Mouse (Mus musculus) olfactory bulb, adult 2 months (tissue): Measurements from ENCODE around the gene Iqcf1. TPM values are rescaled to one million over a fixed set of nuclear protein-coding genes. Genes with fewer than 3 reads are reported as not detected.

Experiments
- H3K27ac ChIP-seq: fragments of 200-500 bp; 2 replicates; pipeline ENCODE4 v1.5.1; 2012; ENCODE audit warnings: low read depth, low read length; ENCODE audit not compliant: insufficient read depth
- H3K4me1 ChIP-seq: fragments of 200-500 bp; 2 replicates; pipeline ENCODE4 v1.6.1; 2012; ENCODE audit warnings: low read length; ENCODE audit not compliant: control insufficient read depth, insufficient read depth
- H3K4me3 ChIP-seq: fragments of 200-500 bp; 2 replicates; pipeline ENCODE4 v1.5.1; 2012; ENCODE audit warnings: mild to moderate bottlenecking, low read depth, low read length, moderate library complexity; ENCODE audit not compliant: insufficient read depth
- CTCF ChIP-seq: fragments of 200-500 bp; IDR thresholded peaks from 2 replicates; pipeline ENCODE4 v1.5.1; 2012; ENCODE audit warnings: low read depth, mild to moderate bottlenecking, low read length, moderate library complexity; ENCODE audit not compliant: insufficient read depth
- POLR2A ChIP-seq: fragments of 200-500 bp; IDR thresholded peaks from 2 replicates; pipeline ENCODE4 v1.6.1; 2012; ENCODE audit warnings: mild to moderate bottlenecking, low read depth, low read length, moderate library complexity; ENCODE audit not compliant: insufficient read depth
- WGBS: fragments of 180-500 bp; shearing (Covaris S2); methylation state at CpG from one replicate; pipeline ENCODE4 v1.1.7; 2018; 5-methylcytosine and 5-hydroxymethylcytosine counted together
- polyA plus RNA-seq: library from polyadenylated mRNA; stranded (reverse); fragments of >200 nt; gene quantifications from 2 replicates; pipeline ENCODE4 v1.2.4, GENCODE M21; 2012; ENCODE audit warnings: low replicate concordance; ENCODE audit not compliant: missing spikeins, insufficient read depth, insufficient read length

Iqcf1 gene
- polyA plus RNA-seq, 1 experiment, result not detected

DNA sequence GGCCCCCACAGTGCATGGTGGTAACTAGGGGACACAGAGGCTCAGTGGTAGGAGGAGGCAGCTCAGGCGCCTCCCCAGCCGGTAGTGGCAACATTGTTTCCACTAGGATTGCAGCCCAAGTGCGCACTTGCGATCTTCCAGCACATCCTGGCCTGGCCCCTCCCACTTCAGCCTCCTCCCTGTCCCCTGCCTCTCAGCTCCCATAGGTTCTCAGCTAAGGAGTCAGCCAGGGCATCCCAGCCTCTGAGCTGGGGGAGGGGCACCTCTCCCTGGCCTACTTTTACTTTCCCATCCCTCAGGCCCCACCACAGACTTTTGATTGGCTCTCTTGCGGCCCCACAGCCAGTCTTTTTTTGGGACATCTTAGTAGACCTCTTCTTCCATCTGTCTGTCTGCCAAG is 27.9 kb upstream of the Iqcf1 start:
- TF ChIP-seq CTCF (no peak), POLR2A (no peak)
- WGBS, result 27% methylated on average over 5 of the region's 5 CpGs
- H3K4me1 ChIP-seq, result peaks cover 42% of the 10 kb centered on the region
- peak overlapping the region; percentile 10; the same call in 1 of the 2 replicates for H3K27ac ChIP-seq
- H3K4me3 ChIP-seq, result no peak overlapping the region

- H3K4me3 ChIP-seq, result no peak overlapping the region
- WGBS, result 75% methylated on average over 4 of the region's 4 CpGs
- no peak overlapping the region for H3K27ac ChIP-seq
- H3K4me1 ChIP-seq, result peaks cover 42% of the 10 kb centered on the region
- TF ChIP-seq POLR2A, result no peak
- TF ChIP-seq CTCF, result no peak
Measured at GRCm38 (mm10) chr9:106472321-106472720, 27.4 kb upstream of the Iqcf1 start.

DNA sequence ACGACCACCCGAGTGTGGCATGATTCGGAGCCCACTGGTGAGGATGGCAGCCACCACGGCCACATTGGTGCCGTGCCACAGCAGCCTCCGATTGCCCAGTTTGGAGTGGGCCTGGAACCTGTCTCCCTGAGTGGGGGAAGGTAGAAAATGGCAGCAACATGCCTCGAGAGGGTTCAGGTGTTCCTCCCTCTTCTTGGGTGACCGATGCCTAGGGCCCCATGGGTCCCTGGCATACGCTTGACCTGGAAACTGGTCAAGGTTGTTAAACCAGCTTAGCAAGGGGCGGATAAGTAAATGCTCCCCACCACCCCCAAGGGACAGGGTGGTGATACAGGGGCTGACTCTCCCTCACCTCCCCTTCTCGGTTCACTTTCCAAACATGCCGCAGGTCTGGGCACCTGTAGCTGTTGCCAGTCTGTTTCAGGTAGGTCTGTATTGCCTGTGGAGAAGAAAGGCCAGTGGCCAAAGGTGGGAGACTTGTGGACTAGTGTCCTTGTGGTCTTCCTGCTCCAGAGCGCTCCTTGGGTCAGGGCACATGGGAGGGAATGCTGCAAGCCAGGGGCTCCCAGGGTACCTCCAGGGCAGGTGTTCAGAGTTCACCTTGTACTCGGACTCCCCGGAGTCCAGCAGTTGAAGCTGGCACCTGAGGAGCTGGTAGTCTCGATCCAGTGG is 26.6 kb upstream of the Iqcf1 start:
- WGBS, result 93% methylated on average over 16 of the region's 16 CpGs
- no peak for TF ChIP-seq CTCF
- TF ChIP-seq POLR2A, result no peak

DNA sequence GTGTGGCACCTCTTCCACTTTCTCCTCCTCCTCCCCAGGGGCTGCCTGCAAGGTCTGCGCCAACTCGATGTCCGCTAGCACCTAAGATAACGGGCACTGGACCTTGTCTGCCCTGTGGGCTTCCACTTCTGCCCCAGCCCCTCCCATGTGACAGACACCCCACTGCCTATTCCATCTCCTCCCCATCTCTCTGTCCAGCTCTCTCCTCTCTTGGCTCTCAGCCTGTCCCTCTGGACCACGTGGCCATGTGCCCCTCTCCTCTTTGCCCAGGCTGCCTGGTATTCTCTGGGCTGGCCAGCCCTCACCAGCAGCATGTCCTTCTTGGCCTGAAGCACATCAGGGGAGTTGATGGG is 26.0 kb upstream of the Iqcf1 start:
- no peak overlapping the region for H3K27ac ChIP-seq
- TF ChIP-seq POLR2A (no peak), CTCF (no peak)
- H3K4me3 ChIP-seq, result no peak overlapping the region
- WGBS, result 77% methylated on average over 5 of the region's 5 CpGs
- peaks cover 46% of the 10 kb centered on the region for H3K4me1 ChIP-seq

More for the DNA sequence above, 26.6 kb upstream of the Iqcf1 start:
- Histone ChIP-seq H3K4me1 (peaks cover 45% of the 10 kb centered on the region), H3K4me3 (no peak overlapping the region), H3K27ac (no peak overlapping the region)

DNA sequence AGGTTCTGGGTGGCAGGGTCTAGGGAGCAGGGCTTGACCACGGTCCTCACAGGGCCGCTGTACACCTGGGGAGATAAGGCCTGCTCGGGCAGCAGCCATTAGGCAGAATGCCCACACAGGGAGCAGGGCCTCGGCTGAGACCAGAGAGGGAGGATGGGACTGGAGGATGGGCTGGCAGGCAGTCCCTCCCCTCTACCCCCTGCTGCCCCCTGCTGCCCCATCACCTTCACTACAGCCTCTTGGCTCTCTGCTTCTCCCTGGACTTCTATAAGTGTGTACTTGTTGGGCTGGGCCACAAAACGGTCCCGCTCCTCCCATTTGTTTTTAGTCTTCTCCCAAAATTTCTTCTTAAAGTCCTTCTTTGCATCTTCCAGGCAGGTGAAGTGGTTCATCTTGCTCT is 25.3 kb upstream of the Iqcf1 start:
- H3K4me3 ChIP-seq, result no peak overlapping the region
- peaks cover 46% of the 10 kb centered on the region for H3K4me1 ChIP-seq
- TF ChIP-seq CTCF (peak; percentile 45; the same call in 1 of the 2 replicates), POLR2A (no peak)
- WGBS, result 11% methylated on average over 6 of the region's 6 CpGs
- no peak overlapping the region for H3K27ac ChIP-seq

GRCm38 (mm10) chr9:106475046-106475445 is 24.7 kb upstream of the Iqcf1 start:
- 67% methylated on average over 7 of the region's 7 CpGs for WGBS
- H3K27ac ChIP-seq, result no peak overlapping the region
- H3K4me1 ChIP-seq, result peaks cover 46% of the 10 kb centered on the region
- TF ChIP-seq POLR2A, result no peak
- TF ChIP-seq CTCF, result no peak
- H3K4me3 ChIP-seq, result no peak overlapping the region

DNA sequence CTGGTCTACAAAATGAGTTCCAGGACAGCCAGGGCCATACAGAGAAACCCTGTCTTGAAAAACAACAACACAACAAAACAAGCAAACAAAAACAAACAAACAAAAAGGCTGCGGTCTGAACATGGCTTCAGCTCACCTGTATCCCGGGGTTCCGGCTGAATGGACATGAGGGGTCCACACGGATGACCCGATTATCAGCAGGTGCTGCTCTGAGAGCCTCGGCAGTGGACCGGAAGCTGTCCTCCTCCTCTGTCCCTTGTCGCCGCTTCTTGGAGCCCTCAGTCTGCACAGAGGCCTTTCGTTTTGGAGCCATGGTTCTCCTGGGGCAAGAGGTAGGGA is 24.1 kb upstream of the Iqcf1 start, which contains the start of gene Rrp9:
Rrp9 (plus strand) TSS at position 301 of the 339 bp plus-strand sequence.
- H3K4me3 ChIP-seq, result no peak within 1 kb of the TSS
- peaks cover 46% of the 10 kb centered on the region for H3K4me1 ChIP-seq
- H3K27ac ChIP-seq, result no peak within 1 kb of the TSS
- 86% methylated on average over 10 of the region's 10 CpGs for WGBS
- TF ChIP-seq CTCF (no peak), POLR2A (no peak)

DNA sequence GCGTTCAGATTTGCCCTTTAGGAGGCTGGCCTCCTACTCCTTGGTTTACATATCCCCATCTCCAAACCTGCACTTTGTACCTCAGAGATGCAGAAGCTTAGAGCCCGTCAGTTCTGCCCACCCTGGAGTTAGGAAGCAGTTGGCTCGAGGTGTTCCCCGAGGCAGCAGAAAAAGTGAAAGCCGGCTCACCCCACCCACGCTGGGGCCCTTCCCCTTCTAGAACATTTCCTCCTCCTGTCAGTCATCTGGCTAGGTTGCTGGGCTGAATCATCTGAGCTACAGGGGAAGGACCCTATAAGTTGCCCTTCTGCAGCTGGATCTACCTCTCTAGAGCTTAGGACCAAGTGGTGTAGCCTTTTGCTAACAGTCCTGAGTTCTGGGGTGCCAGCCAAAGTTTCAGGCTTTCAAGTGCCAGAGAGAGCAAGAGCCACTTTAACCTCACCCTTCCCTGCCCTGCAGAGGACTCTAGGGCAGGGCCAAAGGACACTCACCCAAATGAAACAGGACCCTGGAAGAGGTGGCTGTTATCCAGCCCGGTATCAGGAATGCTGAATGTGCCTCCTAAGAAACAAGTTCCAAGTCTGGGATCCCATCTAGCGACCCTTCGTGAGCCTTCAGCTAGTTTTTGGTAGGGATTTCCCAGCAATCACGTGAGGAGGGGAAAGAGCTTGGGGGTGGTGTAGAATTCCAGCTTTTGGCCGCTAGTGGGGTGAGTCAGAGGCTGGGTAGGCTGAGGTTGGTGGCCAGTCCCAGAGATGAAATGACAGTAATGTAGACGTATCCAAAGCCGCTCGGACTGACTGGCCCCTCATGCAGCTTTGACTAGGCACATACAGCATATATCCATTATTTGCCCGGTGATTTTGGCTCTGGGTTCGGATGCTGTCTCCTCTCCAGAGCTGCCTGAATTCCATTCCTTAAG is 23.5 kb upstream of the Iqcf1 start:
- WGBS, result 21% methylated on average over 16 of the region's 16 CpGs
- TF ChIP-seq POLR2A (no peak), CTCF (no peak)
- peaks cover 43% of the 10 kb centered on the region for H3K4me1 ChIP-seq
- H3K4me3 ChIP-seq, result no peak overlapping the region
- H3K27ac ChIP-seq, result no peak overlapping the region

- no peak within 1 kb of the TSS for H3K27ac ChIP-seq
- under 1% methylated on average over 41 of the region's 41 CpGs for WGBS
- peaks cover 36% of the 10 kb centered on the region for H3K4me1 ChIP-seq
- H3K4me3 ChIP-seq, result peak within 1 kb of the TSS; percentile 56
- TF ChIP-seq POLR2A (peak; percentile 43; the same call in 1 of the 2 replicates), CTCF (peak; percentile 81)
Measured at GRCm38 (mm10) chr9:106476924-106477484, 22.8 kb upstream of the Iqcf1 start, which contains the start of gene Parp3. Gene Parp3 (minus strand): TSS chr9:106476949.
